ENCODE assay signal across 8 mouse cellular contexts in the genomic region with DNA sequence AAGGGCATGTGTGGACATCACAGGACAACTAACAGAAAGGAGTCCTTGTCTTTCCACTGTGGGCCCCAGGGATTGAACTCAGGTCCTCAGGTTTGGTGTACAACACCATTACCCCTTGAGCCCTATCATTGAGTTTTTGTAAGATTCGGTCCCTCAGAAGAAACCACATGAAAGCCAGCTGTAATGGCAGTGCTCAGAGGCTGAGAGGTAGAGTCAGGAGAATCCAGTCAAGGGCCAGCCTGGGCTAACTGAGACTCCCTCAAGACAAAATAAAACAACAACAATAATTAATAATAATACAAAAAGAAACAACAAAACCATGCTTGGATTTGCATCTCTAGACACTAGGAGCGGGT. TPM values are rescaled to one million over a fixed set of nuclear protein-coding genes. Genes with fewer than 3 reads are reported as not detected.
DNase-seq lines count a peak whose midpoint lies in the region; ATAC-seq and TF ChIP-seq lines count a peak whose summit lies in the region.

No protein-coding gene starts in this region.

- no peak for TF ChIP-seq POLR2A in myocyte (IDR thresholded peaks at IDR 0.05; ENCODE audit: insufficient read length, low read depth)

- no peaks in the 10 kb centered on the region for H3K79me2 ChIP-seq in myocyte (ENCODE audit: control insufficient read depth, insufficient read depth)

- no peak overlapping the region for H3K4me3 ChIP-seq in kidney, postnatal 0 days (replicated peaks; ENCODE audit: low read depth, low read length)
- H3K4me3 ChIP-seq in embryonic facial prominence, embryonic 13.5 days, result peak overlapping the region; percentile 50
- H3K4me3 ChIP-seq in hindbrain, embryonic 16.5 days (ENCODE audit: low read length), result peak overlapping the region; percentile 57
- H3K4me3 ChIP-seq in myocyte, result peak overlapping the region; percentile 24

- no peak overlapping the region for H3ac ChIP-seq in myocyte (ENCODE audit: control insufficient read depth, insufficient read length)

- no peak for ATAC-seq in kidney, postnatal 0 days (replicated peaks; ENCODE audit: low FRiP score, low read depth)
- no peak for ATAC-seq in embryonic facial prominence, embryonic 13.5 days (ENCODE audit: insufficient number of reproducible peaks, insufficient read depth, low FRiP score, low TSS enrichment, low read depth)
- no peak for ATAC-seq in hindbrain, embryonic 16.5 days
- no peak for ATAC-seq in megakaryocyte-erythroid progenitor cell, adult 5-6 weeks (replicated peaks; ENCODE audit: low FRiP score, low TSS enrichment, poor library complexity, severe bottlenecking)

- H3K27me3 ChIP-seq in kidney, postnatal 0 days (ENCODE audit: insufficient read depth, low read length), result no peaks in the 10 kb centered on the region
- no peaks in the 10 kb centered on the region for H3K27me3 ChIP-seq in embryonic facial prominence, embryonic 13.5 days
- no peaks in the 10 kb centered on the region for H3K27me3 ChIP-seq in hindbrain, embryonic 16.5 days (replicated peaks; ENCODE audit: control insufficient read depth, insufficient read depth, low read length)
- H3K27me3 ChIP-seq in myocyte (ENCODE audit: control insufficient read depth, insufficient read depth, insufficient read length), result no peaks in the 10 kb centered on the region

- no peaks in the 10 kb centered on the region for H3K4me1 ChIP-seq in kidney, postnatal 0 days (replicated peaks; ENCODE audit: insufficient read depth, low read length)
- H3K4me1 ChIP-seq in embryonic facial prominence, embryonic 13.5 days, result peaks cover 16% of the 10 kb centered on the region; the same call in 1 of the 2 replicates
- peaks cover 11% of the 10 kb centered on the region for H3K4me1 ChIP-seq in hindbrain, embryonic 16.5 days (ENCODE audit: control insufficient read depth, insufficient read depth, low read depth, low read length)

- H3K4me2 ChIP-seq in kidney, postnatal 0 days (ENCODE audit: low read length), result peak overlapping the region; percentile 65
- peak overlapping the region; percentile 59 for H3K4me2 ChIP-seq in embryonic facial prominence, embryonic 13.5 days
- H3K4me2 ChIP-seq in hindbrain, embryonic 16.5 days (ENCODE audit: low read length), result peak overlapping the region; percentile 76
- H3K4me2 ChIP-seq in myocyte (ENCODE audit: low read depth), result peak overlapping the region; percentile 94

- H3K27ac ChIP-seq in kidney, postnatal 0 days, result peak overlapping the region; percentile 58; the same call in 1 of the 2 replicates
- peak overlapping the region; percentile 85 for H3K27ac ChIP-seq in embryonic facial prominence, embryonic 13.5 days
- peak overlapping the region; percentile 93 for H3K27ac ChIP-seq in hindbrain, embryonic 16.5 days (ENCODE audit: low read depth, low read length)

- H3K9me3 ChIP-seq in kidney, postnatal 0 days (replicated peaks; ENCODE audit: low read length), result no peaks in the 10 kb centered on the region
- H3K9me3 ChIP-seq in embryonic facial prominence, embryonic 13.5 days, result no peaks in the 10 kb centered on the region
- no peaks in the 10 kb centered on the region for H3K9me3 ChIP-seq in hindbrain, embryonic 16.5 days (ENCODE audit: control insufficient read depth, low read length)

- WGBS in kidney, postnatal 0 days, result 60% methylated on average over 2 of the region's 2 CpGs
- WGBS in embryonic facial prominence, embryonic 13.5 days, result 64% methylated on average over 2 of the region's 2 CpGs
- WGBS in hindbrain, embryonic 16.5 days, result 65% methylated on average over 2 of the region's 2 CpGs

- no peak overlapping the region for H3K9ac ChIP-seq in kidney, postnatal 0 days (ENCODE audit: low read depth, low read length)
- H3K9ac ChIP-seq in embryonic facial prominence, embryonic 13.5 days, result peak overlapping the region; percentile 69; the same call in 1 of the 2 replicates
- H3K9ac ChIP-seq in hindbrain, embryonic 16.5 days (ENCODE audit: low read depth, low read length), result peak overlapping the region; percentile 82

- no peak for TF ChIP-seq CTCF in kidney, postnatal 0 days (IDR thresholded peaks at IDR 0.05; ENCODE audit: low read depth)

- DNase-seq in kidney, postnatal 0 days (ENCODE audit: low spot score), result no peak
- no peak for DNase-seq in kidney, postnatal 36 days
- no peak for DNase-seq in left cerebral cortex, adult 9 months (ENCODE audit: low spot score in 2 of 2)
- no peak for DNase-seq in right cerebral cortex, postnatal 25 days

- peaks cover 16% of the 10 kb centered on the region; the same call in 1 of the 2 replicates for H3K36me3 ChIP-seq in kidney, postnatal 0 days (ENCODE audit: insufficient read depth, low read length)
- H3K36me3 ChIP-seq in embryonic facial prominence, embryonic 13.5 days, result peaks cover 34% of the 10 kb centered on the region
- peaks cover 7% of the 10 kb centered on the region for H3K36me3 ChIP-seq in hindbrain, embryonic 16.5 days (ENCODE audit: control insufficient read depth, insufficient read depth, low read length)
- H3K36me3 ChIP-seq in myocyte (ENCODE audit: control insufficient read depth, insufficient read depth), result peaks cover 17% of the 10 kb centered on the region

TF ChIP-seq in myocyte, 11 proteins besides CTCF, POLR2A, EP300 and RAD21:
- TF ChIP-seq TCF3 (IDR thresholded peaks at IDR 0.05; ENCODE audit: insufficient read length, low read depth) (no peak), USF1 (IDR thresholded peaks at IDR 0.05; ENCODE audit: low read depth) (no peak), MAX (IDR thresholded peaks at IDR 0.05; ENCODE audit: low read depth) (no peak), TCF12 (IDR thresholded peaks at IDR 0.05; ENCODE audit: insufficient read depth, poor library complexity, severe bottlenecking) (no peak), SRF (IDR thresholded peaks at IDR 0.05; ENCODE audit: control insufficient read depth, insufficient read length, low read depth) (no peak), POLR2AphosphoS2 (IDR thresholded peaks at IDR 0.05; ENCODE audit: insufficient read length, low read depth) (no peak), E2F4 (IDR thresholded peaks at IDR 0.05; ENCODE audit: insufficient read depth) (no peak), MYOD1 (IDR thresholded peaks at IDR 0.05; ENCODE audit: control insufficient read depth in 1 of 3, insufficient read length in 2 of 3, low read depth in 2 of 3) (no peak), REST (IDR thresholded peaks at IDR 0.05; ENCODE audit: insufficient read depth, insufficient read length) (no peak), CEBPB (IDR thresholded peaks at IDR 0.05; ENCODE audit: insufficient read depth, poor library complexity, severe bottlenecking) (no peak), MYOG (IDR thresholded peaks at IDR 0.05; ENCODE audit: control insufficient read depth in 1 of 3, insufficient read depth in 1 of 3, insufficient read length in 2 of 3, low read depth in 2 of 3) (no peak)

RNA-seq across cellular contexts. Expression of a gene that starts 0.5 kb away (rescaled TPM):
- polyA plus RNA-seq in kidney, postnatal 0 days (2015; fragmentation: Nextera tagmentation; extraction: Ambion mirVana), result 5.1 and 5.6 TPM in 2 replicates
- polyA plus RNA-seq in embryonic facial prominence, embryonic 13.5 days (2015; fragmentation: Nextera tagmentation; extraction: Ambion mirVana), result 10.5 and 11.8 TPM in 2 replicates
- 38.2 and 40.7 TPM in 2 replicates for polyA plus RNA-seq in hindbrain, embryonic 16.5 days (2015; fragmentation: Nextera tagmentation; extraction: Ambion mirVana)
- 1.9 TPM for polyA plus RNA-seq in myocyte (2012; fragmentation: generic; extraction: Trizol)
- 0.45 and 1.7 TPM in 2 replicates for total RNA-seq in megakaryocyte-erythroid progenitor cell, adult 5-6 weeks (2014; fragmentation: Nextera tagmentation)
- 0.91 TPM in 1 of 2 replicates, not detected in the other for total RNA-seq in megakaryocyte-erythroid progenitor cell, adult 5-6 weeks (2017)

RNA-seq across cellular contexts. Expression of a gene that starts 41.3 kb away (rescaled TPM):
- polyA plus RNA-seq in kidney, postnatal 0 days (2015; fragmentation: Nextera tagmentation; extraction: Ambion mirVana), result 87.7 and 96.4 TPM in 2 replicates
- 122 and 131 TPM in 2 replicates for polyA plus RNA-seq in embryonic facial prominence, embryonic 13.5 days (2015; fragmentation: Nextera tagmentation; extraction: Ambion mirVana)
- 176 and 191 TPM in 2 replicates for polyA plus RNA-seq in hindbrain, embryonic 16.5 days (2015; fragmentation: Nextera tagmentation; extraction: Ambion mirVana)
- polyA plus RNA-seq in myocyte (2012; fragmentation: generic; extraction: Trizol), result 82.6 TPM
- 15.7 and 20.4 TPM in 2 replicates for total RNA-seq in megakaryocyte-erythroid progenitor cell, adult 5-6 weeks (2014; fragmentation: Nextera tagmentation)
- total RNA-seq in megakaryocyte-erythroid progenitor cell, adult 5-6 weeks (2017), result 56.3 and 63.5 TPM in 2 replicates

RNA-seq across cellular contexts. Expression of a gene that starts 43.8 kb away (rescaled TPM):
- 0.61 and 0.95 TPM in 2 replicates for polyA plus RNA-seq in kidney, postnatal 0 days (2015; fragmentation: Nextera tagmentation; extraction: Ambion mirVana)
- 0.66 and 0.84 TPM in 2 replicates for polyA plus RNA-seq in embryonic facial prominence, embryonic 13.5 days (2015; fragmentation: Nextera tagmentation; extraction: Ambion mirVana)
- polyA plus RNA-seq in hindbrain, embryonic 16.5 days (2015; fragmentation: Nextera tagmentation; extraction: Ambion mirVana), result 0.34 and 0.43 TPM in 2 replicates
- polyA plus RNA-seq in myocyte (2012; fragmentation: generic; extraction: Trizol), result 0.32 TPM
- total RNA-seq in megakaryocyte-erythroid progenitor cell, adult 5-6 weeks (2014; fragmentation: Nextera tagmentation), result 0.54 and 3.2 TPM in 2 replicates
- total RNA-seq in megakaryocyte-erythroid progenitor cell, adult 5-6 weeks (2017), result 0.53 and 0.56 TPM in 2 replicates

RNA-seq across cellular contexts. Expression of a gene that starts 57.9 kb away (rescaled TPM):
- polyA plus RNA-seq in kidney, postnatal 0 days (2015; fragmentation: Nextera tagmentation; extraction: Ambion mirVana), result 716 and 863 TPM in 2 replicates
- 596 and 632 TPM in 2 replicates for polyA plus RNA-seq in embryonic facial prominence, embryonic 13.5 days (2015; fragmentation: Nextera tagmentation; extraction: Ambion mirVana)
- polyA plus RNA-seq in hindbrain, embryonic 16.5 days (2015; fragmentation: Nextera tagmentation; extraction: Ambion mirVana), result 252 and 268 TPM in 2 replicates
- 1,321 TPM for polyA plus RNA-seq in myocyte (2012; fragmentation: generic; extraction: Trizol)
- total RNA-seq in megakaryocyte-erythroid progenitor cell, adult 5-6 weeks (2014; fragmentation: Nextera tagmentation), result 2,091 and 2,156 TPM in 2 replicates
- 1,518 and 2,802 TPM in 2 replicates for total RNA-seq in megakaryocyte-erythroid progenitor cell, adult 5-6 weeks (2017)
